Mouse (Mus musculus): ENCODE measurements around the gene Prdx2. TPM values are rescaled to one million over a fixed set of nuclear protein-coding genes. Genes with fewer than 3 reads are reported as not detected.

The Prdx2 gene
- polyA plus RNA-seq, 1 experiment from 2014 or later: 1,658 TPM

Small RNA genes within 50 kb of the gene (microRNA-seq; reads per million reads assigned to microRNA genes)
- gene Gm24197: not detected

Other genes with a start within 250 kb of the Prdx2 start
- 1.3 and 1.9 TPM in 2 replicates for gene G430095P16Rik, start 246.6 kb upstream of the Prdx2 start, polyA plus RNA-seq (2015; fragmentation: Nextera tagmentation; extraction: Ambion mirVana)
- 22.4 and 28.4 TPM in 2 replicates for gene Nfix, start 169.2 kb upstream of the Prdx2 start, polyA plus RNA-seq (2015; fragmentation: Nextera tagmentation; extraction: Ambion mirVana)
- gene Dand5, start 146.8 kb upstream of the Prdx2 start, polyA plus RNA-seq (2015; fragmentation: Nextera tagmentation; extraction: Ambion mirVana): 8.8 and 8.9 TPM in 2 replicates
- 34.5 and 36.3 TPM in 2 replicates for gene Gadd45gip1, start 138.1 kb upstream of the Prdx2 start, polyA plus RNA-seq (2015; fragmentation: Nextera tagmentation; extraction: Ambion mirVana)
- gene Rad23a, start 128.9 kb upstream of the Prdx2 start, polyA plus RNA-seq (2015; fragmentation: Nextera tagmentation; extraction: Ambion mirVana): 84.8 and 88.8 TPM in 2 replicates
- gene Calr, start 122.7 kb upstream of the Prdx2 start, polyA plus RNA-seq (2015; fragmentation: Nextera tagmentation; extraction: Ambion mirVana): 599 and 642 TPM in 2 replicates
- gene Farsa, start 112.6 kb upstream of the Prdx2 start, polyA plus RNA-seq (2015; fragmentation: Nextera tagmentation; extraction: Ambion mirVana): 113 and 122 TPM in 2 replicates
- 23.6 and 24.8 TPM in 2 replicates for gene Syce2, start 97.5 kb upstream of the Prdx2 start, polyA plus RNA-seq (2015; fragmentation: Nextera tagmentation; extraction: Ambion mirVana)
- 31.7 and 34.3 TPM in 2 replicates for gene Gcdh, start 75.7 kb upstream of the Prdx2 start, polyA plus RNA-seq (2015; fragmentation: Nextera tagmentation; extraction: Ambion mirVana)
- 0.55 and 0.97 TPM in 2 replicates for gene Klf1, start 67.7 kb upstream of the Prdx2 start, polyA plus RNA-seq (2015; fragmentation: Nextera tagmentation; extraction: Ambion mirVana)
- gene Dnase2a, start 61.0 kb upstream of the Prdx2 start, polyA plus RNA-seq (2015; fragmentation: Nextera tagmentation; extraction: Ambion mirVana): 6.0 and 6.2 TPM in 2 replicates
- 55.6 and 56.1 TPM in 2 replicates for gene Mast1, start 32.2 kb upstream of the Prdx2 start, polyA plus RNA-seq (2015; fragmentation: Nextera tagmentation; extraction: Ambion mirVana)
- gene Rtbdn, start 22.6 kb upstream of the Prdx2 start, polyA plus RNA-seq (2015; fragmentation: Nextera tagmentation; extraction: Ambion mirVana): 1.9 and 2.7 TPM in 2 replicates
- not detected in 2 replicates for gene Gm49661, start 154 bp upstream of the Prdx2 start, polyA plus RNA-seq (2015; fragmentation: Nextera tagmentation; extraction: Ambion mirVana)
- gene Rnaseh2a, start 180 bp downstream of the Prdx2 start, polyA plus RNA-seq (2015; fragmentation: Nextera tagmentation; extraction: Ambion mirVana): 66.5 and 68.6 TPM in 2 replicates
- gene Junb, start 9.1 kb downstream of the Prdx2 start, polyA plus RNA-seq (2015; fragmentation: Nextera tagmentation; extraction: Ambion mirVana): 3.5 and 6.1 TPM in 2 replicates
- gene Hook2, start 21.0 kb downstream of the Prdx2 start, polyA plus RNA-seq (2015; fragmentation: Nextera tagmentation; extraction: Ambion mirVana): 23.5 and 23.8 TPM in 2 replicates
- gene Best2, start 44.9 kb downstream of the Prdx2 start, polyA plus RNA-seq (2015; fragmentation: Nextera tagmentation; extraction: Ambion mirVana): not detected in 2 replicates
- gene Asna1, start 55.7 kb downstream of the Prdx2 start, polyA plus RNA-seq (2015; fragmentation: Nextera tagmentation; extraction: Ambion mirVana): 151 and 154 TPM in 2 replicates
- gene Trir, start 57.2 kb downstream of the Prdx2 start, polyA plus RNA-seq (2015; fragmentation: Nextera tagmentation; extraction: Ambion mirVana): 135 and 153 TPM in 2 replicates
- gene Tnpo2, start 67.3 kb downstream of the Prdx2 start, polyA plus RNA-seq (2015; fragmentation: Nextera tagmentation; extraction: Ambion mirVana): 51.7 and 56.8 TPM in 2 replicates
- 61.7 and 64.3 TPM in 2 replicates for gene Fbxw9, start 90.5 kb downstream of the Prdx2 start, polyA plus RNA-seq (2015; fragmentation: Nextera tagmentation; extraction: Ambion mirVana)
- 0.83 TPM in 1 of 2 replicates, not detected in the other for gene Gm5741, start 98.4 kb downstream of the Prdx2 start, polyA plus RNA-seq (2015; fragmentation: Nextera tagmentation; extraction: Ambion mirVana)
- 90.0 and 93.2 TPM in 2 replicates for gene Dhps, start 102.2 kb downstream of the Prdx2 start, polyA plus RNA-seq (2015; fragmentation: Nextera tagmentation; extraction: Ambion mirVana)
- 134 and 137 TPM in 2 replicates for gene Wdr83os, start 111.2 kb downstream of the Prdx2 start, polyA plus RNA-seq (2015; fragmentation: Nextera tagmentation; extraction: Ambion mirVana)
- 64.1 and 68.8 TPM in 2 replicates for gene Wdr83, start 111.7 kb downstream of the Prdx2 start, polyA plus RNA-seq (2015; fragmentation: Nextera tagmentation; extraction: Ambion mirVana)
- gene Man2b1, start 113.7 kb downstream of the Prdx2 start, polyA plus RNA-seq (2015; fragmentation: Nextera tagmentation; extraction: Ambion mirVana): 16.6 and 17.3 TPM in 2 replicates
- 2.6 and 2.9 TPM in 2 replicates for gene Zfp791, start 153.5 kb downstream of the Prdx2 start, polyA plus RNA-seq (2015; fragmentation: Nextera tagmentation; extraction: Ambion mirVana)
- not detected in 2 replicates for gene Cks1brt, start 182.3 kb downstream of the Prdx2 start, polyA plus RNA-seq (2015; fragmentation: Nextera tagmentation; extraction: Ambion mirVana)

All from midbrain, embryonic 13.5 days (tissue).